Mouse (Mus musculus) erythroblast, adult 5-6 weeks (primary cell): ENCODE measurements at regions not wholly inside any gene's neighbourhood (a gene's known extent, or its start where the extent isn't known, plus 50 kb on each side); places are given as distances from the start of the nearest gene placed in this dataset.
A peak's percentile ranks its signal among the peaks of the same experiment; 100 is the strongest.

ENCODE experiments used
- ATAC-seq: replicated peaks from 2 replicates; pipeline ENCODE4 v1.8.0; 2016; ENCODE audit warnings: moderate number of reproducible peaks, mild to moderate bottlenecking, moderate TSS enrichment, inconsistent platforms; ENCODE audit not compliant: poor library complexity, low FRiP score, severe bottlenecking

- ATAC-seq, result no peak
Measured at GRCm38 (mm10) chr16:25042669-25043440, 243.8 kb upstream of the Tprg start.

- ATAC-seq, result no peak
Measured at GRCm38 (mm10) chr16:25044637-25045036, 242.0 kb upstream of the Tprg start.

- no peak for ATAC-seq
Measured at GRCm38 (mm10) chr16:25047726-25048125, 238.9 kb upstream of the Tprg start.

GRCm38 (mm10) chr16:25049928-25050510 is 236.6 kb upstream of the Tprg start:
- no peak for ATAC-seq

GRCm38 (mm10) chr16:25051044-25051443 is 235.6 kb upstream of the Tprg start:
- no peak for ATAC-seq

DNA sequence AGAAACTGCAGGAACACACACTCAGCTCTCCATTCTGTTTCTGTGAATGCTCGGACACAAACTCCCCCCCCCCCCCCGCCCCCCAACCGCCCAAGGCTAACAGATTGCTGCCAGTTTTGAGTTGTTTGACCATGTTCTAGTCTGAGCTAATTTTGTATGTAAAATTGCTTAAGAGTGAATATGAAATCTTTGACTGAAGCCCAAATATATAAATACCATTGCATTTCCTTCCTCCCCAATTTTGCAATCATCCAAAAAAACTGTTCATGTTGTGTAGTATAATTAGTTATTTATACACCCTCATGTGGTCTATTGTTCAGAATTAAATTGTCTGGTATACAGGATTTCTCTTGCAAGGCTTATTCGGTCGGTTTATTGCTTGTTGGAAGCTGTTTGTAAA is 234.2 kb upstream of the Tprg start:
- ATAC-seq, result no peak

GRCm38 (mm10) chr16:25052917-25053343 is 233.7 kb upstream of the Tprg start:
- no peak for ATAC-seq

- no peak for ATAC-seq
Measured at GRCm38 (mm10) chr16:25054304-25054703, 232.3 kb upstream of the Tprg start.

- no peak for ATAC-seq
Measured at GRCm38 (mm10) chr16:25055376-25055775, 231.2 kb upstream of the Tprg start.

DNA sequence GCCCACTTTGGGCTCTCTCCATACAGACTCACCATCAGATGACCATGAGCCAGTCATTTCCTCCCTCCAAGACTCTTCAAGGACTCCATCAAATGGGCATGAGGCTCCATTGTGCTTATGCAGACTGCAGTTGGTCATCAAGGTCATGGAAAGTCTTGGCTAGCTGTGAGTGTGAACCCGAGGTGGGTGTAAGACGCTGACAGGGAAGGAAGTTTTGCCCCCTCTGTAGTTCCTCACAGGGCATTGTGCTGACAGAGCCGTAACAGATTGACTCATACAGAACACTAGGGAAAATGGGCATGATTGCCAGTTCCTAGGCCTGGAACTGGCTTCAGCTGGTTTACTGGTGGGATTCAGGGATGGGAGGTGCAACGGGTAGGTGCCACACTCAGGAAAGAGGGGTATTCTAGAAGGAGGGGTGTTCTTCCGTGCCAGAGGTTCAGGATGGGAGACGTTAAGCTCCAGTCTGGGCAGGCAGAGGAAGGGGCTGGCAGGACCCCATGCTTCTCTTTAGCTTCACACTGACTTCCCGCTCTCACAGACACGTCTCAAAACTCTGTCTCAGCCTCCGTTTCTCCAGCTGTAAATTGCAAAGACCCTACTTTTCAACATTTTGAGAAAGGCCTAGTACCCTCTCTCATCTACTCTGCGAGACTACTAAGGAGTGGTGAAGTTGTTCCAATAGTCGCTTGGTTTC is 228.4 kb upstream of the Tprg start:
- ATAC-seq, result no peak

DNA sequence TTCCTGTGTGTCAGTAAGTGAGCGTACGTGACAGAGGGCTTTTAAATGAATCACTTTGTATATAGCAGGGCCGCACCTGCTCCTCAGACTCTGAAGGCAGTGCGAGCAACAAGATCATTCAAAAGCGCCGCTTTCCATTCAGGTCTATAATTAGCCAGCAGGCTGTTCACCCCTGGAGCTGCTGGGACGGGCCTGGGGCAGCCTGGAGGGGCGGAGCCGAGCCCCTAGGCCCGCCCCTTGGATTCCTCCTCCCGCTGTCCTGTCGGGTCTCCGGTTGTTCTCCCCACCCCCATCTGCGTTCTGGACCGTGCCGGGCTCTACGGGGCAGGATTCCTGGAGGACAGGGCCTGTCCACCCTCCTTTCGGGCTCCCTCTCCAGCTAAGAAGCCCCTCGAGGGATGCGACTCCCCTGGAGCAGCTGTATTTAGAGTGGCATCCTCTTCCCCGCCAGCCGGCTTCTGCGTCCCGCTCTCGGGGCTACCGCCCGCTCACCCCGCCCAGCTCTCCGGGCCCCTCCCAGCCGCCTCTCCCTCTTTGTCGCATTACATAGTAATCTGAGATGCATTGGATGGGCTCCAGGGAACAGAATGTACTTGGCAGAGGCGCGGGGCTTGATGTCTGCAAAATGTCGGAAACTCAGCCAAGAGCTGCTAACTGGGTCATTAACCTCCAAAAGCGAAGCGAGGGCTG is 227.7 kb upstream of the Tprg start:
- ATAC-seq, result no peak

- ATAC-seq, result no peak
Measured at GRCm38 (mm10) chr16:25059504-25059992, 227.1 kb upstream of the Tprg start.

DNA sequence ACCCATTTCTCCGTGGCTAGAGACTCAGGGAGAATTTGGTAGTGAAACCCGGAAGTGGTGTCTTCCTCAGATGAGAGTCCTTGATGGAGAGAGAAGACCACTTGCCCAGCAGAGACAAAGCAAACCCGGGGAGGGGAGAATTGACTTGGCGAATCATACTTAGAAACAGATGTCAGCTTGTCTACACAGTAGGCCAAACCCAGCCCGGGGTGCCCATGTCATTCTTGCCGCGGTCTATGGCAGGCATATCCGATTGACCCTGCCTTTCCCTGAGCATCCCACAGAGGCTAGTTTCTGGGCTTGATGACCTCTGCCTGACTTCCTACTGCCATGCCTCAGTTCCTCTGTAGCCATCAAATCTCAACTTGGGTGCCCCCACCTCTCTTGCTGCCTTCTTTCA is 226.4 kb upstream of the Tprg start:
- no peak for ATAC-seq

- no peak for ATAC-seq
Measured at GRCm38 (mm10) chr16:25061631-25062030, 225.0 kb upstream of the Tprg start.

GRCm38 (mm10) chr16:25063981-25064380 is 222.6 kb upstream of the Tprg start:
- no peak for ATAC-seq

- ATAC-seq, result peak; percentile 60; the same call in 1 of the 2 replicates
Measured at GRCm38 (mm10) chr16:25064538-25064937, 222.1 kb upstream of the Tprg start.

GRCm38 (mm10) chr16:25066822-25067221 is 219.8 kb upstream of the Tprg start:
- ATAC-seq, result no peak

GRCm38 (mm10) chr16:25067276-25068249 is 219.1 kb upstream of the Tprg start:
- no peak for ATAC-seq

DNA sequence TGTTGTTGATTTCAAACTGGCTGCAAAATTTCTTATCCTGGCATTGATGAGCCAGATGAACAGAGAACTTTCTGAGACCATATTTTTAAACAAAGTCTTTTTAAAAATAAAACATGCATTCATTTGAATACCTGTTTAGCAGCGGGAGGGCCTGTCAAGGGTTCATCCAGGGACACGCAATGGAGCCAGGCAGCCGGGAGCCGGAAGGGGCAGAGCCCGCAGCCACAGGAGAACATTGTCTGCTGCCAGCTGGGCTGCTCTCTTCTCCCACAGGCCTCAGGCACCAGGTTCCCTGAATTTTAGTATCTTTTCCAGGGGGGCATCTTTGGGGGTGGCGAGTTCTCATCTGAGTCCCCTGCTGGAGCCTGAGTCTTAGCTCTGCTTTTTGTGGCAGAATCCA is 205.8 kb upstream of the Tprg start:
- ATAC-seq, result no peak
